Mouse (Mus musculus) erythroblast, adult 5-6 weeks (primary cell): ENCODE data around the gene Ihh. TPM values are rescaled to one million over a fixed set of nuclear protein-coding genes. Genes with fewer than 3 reads are reported as not detected.

Experiments used
- total RNA-seq, 2 experiments: library from RNA; stranded (forward) in 1 of 2; stranded (reverse) in 1 of 2; fragments of 150-400 nt in 1 of 2; fragments of 200-764, 138-1000 nt in 1 of 2; gene quantifications; 2 replicates each; pipeline versions ENCODE4 v1.2.3 to v1.2.4; 2015 to 2017; ENCODE audit warnings: low replicate concordance in 2 of 2

The Ihh gene
- total RNA-seq, 2 experiments from 2014 or later, result not detected

Other genes starting within 250 kb of the Ihh start
- gene Cyp27a1, start 238.1 kb downstream of the Ihh start, total RNA-seq (2015; ENCODE audit: low replicate concordance), result 10.0 and 16.7 TPM in 2 replicates
- 5.1 and 6.7 TPM in 2 replicates for gene Cyp27a1, start 238.1 kb downstream of the Ihh start, total RNA-seq (2017; ENCODE audit: low replicate concordance)
- not detected in 2 replicates for gene Prkag3, start 202.5 kb downstream of the Ihh start, total RNA-seq (2015; ENCODE audit: low replicate concordance)
- 0.14 TPM in 1 of 2 replicates, not detected in the other for gene Prkag3, start 202.5 kb downstream of the Ihh start, total RNA-seq (2017; ENCODE audit: low replicate concordance)
- not detected in 2 replicates for gene Wnt6, start 179.8 kb downstream of the Ihh start, total RNA-seq (2015; ENCODE audit: low replicate concordance)
- not detected in 2 replicates for gene Wnt6, start 179.8 kb downstream of the Ihh start, total RNA-seq (2017; ENCODE audit: low replicate concordance)
- gene Wnt10a, start 160.2 kb downstream of the Ihh start, total RNA-seq (2015; ENCODE audit: low replicate concordance), result not detected in 2 replicates
- gene Wnt10a, start 160.2 kb downstream of the Ihh start, total RNA-seq (2017; ENCODE audit: low replicate concordance), result not detected in 2 replicates
- not detected in 2 replicates for gene Cdk5r2, start 96.7 kb downstream of the Ihh start, total RNA-seq (2015; ENCODE audit: low replicate concordance)
- not detected in 2 replicates for gene Cdk5r2, start 96.7 kb downstream of the Ihh start, total RNA-seq (2017; ENCODE audit: low replicate concordance)
- not detected in 2 replicates for gene Fev, start 66.3 kb downstream of the Ihh start, total RNA-seq (2015; ENCODE audit: low replicate concordance)
- gene Fev, start 66.3 kb downstream of the Ihh start, total RNA-seq (2017; ENCODE audit: low replicate concordance), result not detected in 2 replicates
- gene Cryba2, start 58.5 kb downstream of the Ihh start, total RNA-seq (2015; ENCODE audit: low replicate concordance), result not detected in 2 replicates
- gene Cryba2, start 58.5 kb downstream of the Ihh start, total RNA-seq (2017; ENCODE audit: low replicate concordance), result not detected in 2 replicates
- not detected in 2 replicates for gene Cfap65, start 16.1 kb downstream of the Ihh start, total RNA-seq (2015; ENCODE audit: low replicate concordance)
- not detected in 2 replicates for gene Cfap65, start 16.1 kb downstream of the Ihh start, total RNA-seq (2017; ENCODE audit: low replicate concordance)
- gene Nhej1, start 173.5 kb upstream of the Ihh start, total RNA-seq (2015; ENCODE audit: low replicate concordance), result 0.77 and 8.2 TPM in 2 replicates
- gene Nhej1, start 173.5 kb upstream of the Ihh start, total RNA-seq (2017; ENCODE audit: low replicate concordance), result 4.0 and 10.0 TPM in 2 replicates
- gene Slc23a3, start 182.2 kb upstream of the Ihh start, total RNA-seq (2015; ENCODE audit: low replicate concordance), result 1.3 and 3.5 TPM in 2 replicates
- gene Slc23a3, start 182.2 kb upstream of the Ihh start, total RNA-seq (2017; ENCODE audit: low replicate concordance), result 0.28 and 0.60 TPM in 2 replicates
- 41.6 and 42.7 TPM in 2 replicates for gene Cnppd1, start 191.0 kb upstream of the Ihh start, total RNA-seq (2015; ENCODE audit: low replicate concordance)
- gene Cnppd1, start 191.0 kb upstream of the Ihh start, total RNA-seq (2017; ENCODE audit: low replicate concordance), result 135 and 169 TPM in 2 replicates
- gene Retreg2, start 191.1 kb upstream of the Ihh start, total RNA-seq (2015; ENCODE audit: low replicate concordance), result 30.7 and 38.0 TPM in 2 replicates
- 45.0 and 54.0 TPM in 2 replicates for gene Retreg2, start 191.1 kb upstream of the Ihh start, total RNA-seq (2017; ENCODE audit: low replicate concordance)
- 15.9 and 28.2 TPM in 2 replicates for gene Zfand2b, start 217.0 kb upstream of the Ihh start, total RNA-seq (2015; ENCODE audit: low replicate concordance)
- 43.3 and 49.6 TPM in 2 replicates for gene Zfand2b, start 217.0 kb upstream of the Ihh start, total RNA-seq (2017; ENCODE audit: low replicate concordance)
- gene Abcb6, start 228.7 kb upstream of the Ihh start, total RNA-seq (2015; ENCODE audit: low replicate concordance), result 78.2 and 93.0 TPM in 2 replicates
- gene Abcb6, start 228.7 kb upstream of the Ihh start, total RNA-seq (2017; ENCODE audit: low replicate concordance), result 62.9 and 70.7 TPM in 2 replicates
- 8.3 and 10.4 TPM in 2 replicates for gene Ankzf1, start 240.5 kb upstream of the Ihh start, total RNA-seq (2015; ENCODE audit: low replicate concordance)
- gene Ankzf1, start 240.5 kb upstream of the Ihh start, total RNA-seq (2017; ENCODE audit: low replicate concordance), result 34.5 and 39.0 TPM in 2 replicates
- gene Atg9a, start 240.5 kb upstream of the Ihh start, total RNA-seq (2015; ENCODE audit: low replicate concordance), result 107 and 131 TPM in 2 replicates
- gene Atg9a, start 240.5 kb upstream of the Ihh start, total RNA-seq (2017; ENCODE audit: low replicate concordance), result 137 and 142 TPM in 2 replicates